Mouse (Mus musculus) macrophage (primary cell): ENCODE measurements around the gene Sept4. TPM values are rescaled to one million over a fixed set of nuclear protein-coding genes. Genes with fewer than 3 reads are reported as not detected.

Experiments used
- polyA plus RNA-seq: library from polyadenylated mRNA; stranded (reverse); fragments of 250-400 nt; gene quantifications from 3 replicates; pipeline ENCODE4 v1.2.4, GENCODE M21; 2018; ENCODE audit warnings: inconsistent platforms

Sept4 gene
- polyA plus RNA-seq, 1 experiment from 2014 or later, result not detected

Other genes starting within 250 kb of the Sept4 start
- gene Ppm1e, start 209.9 kb upstream of the Sept4 start, polyA plus RNA-seq, result 0.21 to 0.52 TPM (median 0.26 TPM) in 3 replicates
- gene Rad51c, start 163.9 kb upstream of the Sept4 start, polyA plus RNA-seq, result 0.40 to 3.3 TPM (median 1.1 TPM) in 3 replicates
- 0.13 to 0.30 TPM in 2 of 3 replicates, not detected in the other for gene Tex14, start 163.8 kb upstream of the Sept4 start, polyA plus RNA-seq
- gene Gm11492, start 2.2 kb upstream of the Sept4 start, polyA plus RNA-seq, result not detected in 3 replicates
- 9.4 to 13.5 TPM (median 12.0 TPM) in 3 replicates for gene Mtmr4, start 23.3 kb downstream of the Sept4 start, polyA plus RNA-seq
- not detected in 3 replicates for gene Hsf5, start 48.3 kb downstream of the Sept4 start, polyA plus RNA-seq
- gene Rnf43, start 93.8 kb downstream of the Sept4 start, polyA plus RNA-seq, result 0.70 to 0.96 TPM (median 0.83 TPM) in 3 replicates
- 69.4 to 113 TPM (median 85.3 TPM) in 3 replicates for gene Supt4a, start 168.6 kb downstream of the Sept4 start, polyA plus RNA-seq
- 0.82 to 1.7 TPM (median 1.6 TPM) in 3 replicates for gene Tspoap1, start 191.6 kb downstream of the Sept4 start, polyA plus RNA-seq
- 0.19 to 2.7 TPM (median 1.0 TPM) in 3 replicates for gene Mpo, start 224.7 kb downstream of the Sept4 start, polyA plus RNA-seq